Mouse (Mus musculus): ENCODE results near the gene Plac8.

DNA sequence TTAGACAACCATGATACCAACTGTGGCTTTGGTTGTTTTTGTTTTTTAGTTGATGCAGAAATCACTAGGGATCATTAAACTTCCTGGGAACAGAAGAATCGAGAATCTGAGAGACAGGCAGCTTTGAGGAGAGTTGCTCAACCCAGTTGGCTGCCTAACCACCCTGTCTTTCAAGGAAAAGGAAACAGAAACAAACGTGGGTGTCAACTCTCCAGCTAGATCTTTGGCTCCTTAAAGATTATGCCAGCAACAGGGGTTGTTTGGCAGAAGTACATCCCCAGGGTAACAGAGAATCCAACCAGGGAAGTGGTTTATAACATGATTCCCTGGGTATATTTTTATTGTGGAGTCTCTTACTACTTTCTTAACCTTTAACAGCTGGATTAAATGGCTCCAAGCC, 15.6 kb upstream of the Plac8 start:
- TF ChIP-seq CTCF (IDR thresholded peaks at IDR 0.05; ENCODE audit: borderline replicate concordance, insufficient read depth, low read depth, low read length) (no peak), POLR2A (IDR thresholded peaks at IDR 0.05; ENCODE audit: borderline replicate concordance, insufficient read depth, low read length) (no peak)

Data from cerebellum, adult 2 months (tissue).